Mouse (Mus musculus) hindbrain, embryonic 12.5 days (tissue): Measurements from ENCODE around the gene Prdm11. TPM values are rescaled to one million over a fixed set of nuclear protein-coding genes. Genes with fewer than 3 reads are reported as not detected.

Source experiments
- ATAC-seq: fragments of 200-750 bp; cut with Nextera tagmentation; 2 replicates; pipeline ENCODE4 v1.8.0; 2017; ENCODE audit warnings: moderate TSS enrichment; ENCODE audit not compliant: low FRiP score
- H3K27ac ChIP-seq: fragments of 300-500 bp; sonication (generic); 2 replicates; pipeline ENCODE4 v1.5.1; 2016; ENCODE audit warnings: mild to moderate bottlenecking
- H3K27me3 ChIP-seq: fragments of 300-500 bp; sonication (generic); 2 replicates; pipeline ENCODE4 v1.6.1; 2016; ENCODE audit warnings: mild to moderate bottlenecking
- H3K36me3 ChIP-seq: fragments of 300-500 bp; sonication (generic); 2 replicates; pipeline ENCODE4 v1.6.1; 2016; ENCODE audit warnings: mild to moderate bottlenecking
- H3K4me1 ChIP-seq: fragments of 300-500 bp; sonication (generic); 2 replicates; pipeline ENCODE4 v1.6.1; 2016
- H3K4me2 ChIP-seq: fragments of 300-500 bp; sonication (generic); replicated peaks from 2 replicates; pipeline ENCODE4 v1.6.1; 2016; ENCODE audit warnings: mild to moderate bottlenecking
- H3K4me3 ChIP-seq: fragments of 300-500 bp; sonication (generic); 2 replicates; pipeline ENCODE4 v1.5.1; 2016; ENCODE audit warnings: mild to moderate bottlenecking
- H3K9ac ChIP-seq: fragments of 300-500 bp; sonication (generic); 2 replicates; pipeline ENCODE4 v1.6.1; 2016; ENCODE audit warnings: mild to moderate bottlenecking, moderate library complexity
- H3K9me3 ChIP-seq: fragments of 300-500 bp; sonication (generic); replicated peaks from 2 replicates; pipeline ENCODE4 v1.6.1; 2016; ENCODE audit warnings: mild to moderate bottlenecking
- WGBS: fragments of 180-500 bp; shearing (Covaris S2); methylation state at CpG from one replicate; pipeline ENCODE4 v1.1.7; 2016; 5-methylcytosine and 5-hydroxymethylcytosine counted together
- polyA plus RNA-seq: library from polyadenylated mRNA; unstranded; fragments of >200 nt; fragmentation: Nextera tagmentation; extraction: Ambion mirVana; gene quantifications from 2 replicates; pipeline ENCODE4 v1.2.1, GENCODE M21; 2016

Prdm11 gene
- polyA plus RNA-seq, 1 experiment from 2014 or later = 3.6 TPM

GRCm38 (mm10) chr2:92947981-92948698 is 97.8 kb downstream of the Prdm11 start:
- H3K27me3 ChIP-seq = peaks cover 11% of the 10 kb centered on the region; the same call in 1 of the 2 replicates
- H3K4me2 ChIP-seq = peak overlapping the region; percentile 34; the same call in 1 of the 2 replicates

GRCm38 (mm10) chr2:92945824-92946598 is 100.0 kb downstream of the Prdm11 start:
- Histone ChIP-seq H3K4me1 (peaks cover 27% of the 10 kb centered on the region), H3K4me3 (no peak overlapping the region), H3K4me2 (no peak overlapping the region), H3K27me3 (peaks cover 11% of the 10 kb centered on the region; the same call in 1 of the 2 replicates), H3K9me3 (no peaks in the 10 kb centered on the region), H3K27ac (no peak overlapping the region), H3K9ac (no peak overlapping the region), H3K36me3 (no peaks in the 10 kb centered on the region)
- no peak for ATAC-seq
- 87% methylated on average over 11 of the region's 11 CpGs for WGBS

More at GRCm38 (mm10) chr2:92947981-92948698, 97.8 kb downstream of the Prdm11 start:
- Histone ChIP-seq H3K36me3 (no peaks in the 10 kb centered on the region), H3K4me1 (peaks cover 23% of the 10 kb centered on the region), H3K9ac (no peak overlapping the region), H3K9me3 (no peaks in the 10 kb centered on the region), H3K27ac (peak overlapping the region; percentile 58), H3K4me3 (no peak overlapping the region)
- peak; percentile 63 for ATAC-seq
- WGBS = 6% methylated on average over 12 of the region's 12 CpGs

- H3K27me3 ChIP-seq = peaks cover 11% of the 10 kb centered on the region; the same call in 1 of the 2 replicates
- H3K9me3 ChIP-seq = no peaks in the 10 kb centered on the region
- no peak overlapping the region for H3K4me2 ChIP-seq
- WGBS = 91% methylated on average over 11 of the region's 11 CpGs
- H3K4me3 ChIP-seq = no peak overlapping the region
- no peak overlapping the region for H3K27ac ChIP-seq
- no peaks in the 10 kb centered on the region for H3K36me3 ChIP-seq
- H3K9ac ChIP-seq = no peak overlapping the region
- peaks cover 27% of the 10 kb centered on the region for H3K4me1 ChIP-seq
- no peak for ATAC-seq
Measured at GRCm38 (mm10) chr2:92945125-92945746, 100.7 kb downstream of the Prdm11 start.

GRCm38 (mm10) chr2:92944356-92944755 is 101.6 kb downstream of the Prdm11 start:
- 92% methylated on average over 3 of the region's 3 CpGs for WGBS
- peaks cover 11% of the 10 kb centered on the region; the same call in 1 of the 2 replicates for H3K27me3 ChIP-seq
- ATAC-seq = no peak

GRCm38 (mm10) chr2:92943406-92943805 is 102.6 kb downstream of the Prdm11 start:
- H3K4me1 ChIP-seq = peaks cover 16% of the 10 kb centered on the region
- no peak overlapping the region for H3K4me2 ChIP-seq
- 97% methylated on average over 3 of the region's 3 CpGs for WGBS
- ATAC-seq = no peak
- H3K9ac ChIP-seq = no peak overlapping the region
- H3K4me3 ChIP-seq = no peak overlapping the region
- H3K27me3 ChIP-seq = peaks cover 11% of the 10 kb centered on the region; the same call in 1 of the 2 replicates
- H3K9me3 ChIP-seq = no peaks in the 10 kb centered on the region
- no peaks in the 10 kb centered on the region for H3K36me3 ChIP-seq
- no peak overlapping the region for H3K27ac ChIP-seq

More at GRCm38 (mm10) chr2:92944356-92944755, 101.6 kb downstream of the Prdm11 start:
- H3K36me3 ChIP-seq = no peaks in the 10 kb centered on the region
- H3K9ac ChIP-seq = no peak overlapping the region
- H3K9me3 ChIP-seq = no peaks in the 10 kb centered on the region
- H3K4me3 ChIP-seq = no peak overlapping the region
- H3K27ac ChIP-seq = no peak overlapping the region
- H3K4me1 ChIP-seq = peaks cover 20% of the 10 kb centered on the region
- no peak overlapping the region for H3K4me2 ChIP-seq

- WGBS = 68% methylated on average over 3 of the region's 3 CpGs
- Histone ChIP-seq H3K9ac (no peak overlapping the region), H3K27me3 (peaks cover 7% of the 10 kb centered on the region; the same call in 1 of the 2 replicates), H3K27ac (no peak overlapping the region), H3K9me3 (no peaks in the 10 kb centered on the region), H3K36me3 (no peaks in the 10 kb centered on the region), H3K4me3 (no peak overlapping the region), H3K4me1 (0 out of 2 replicates have a peak, but pooled peaks cover 7% of the 10 kb centered on the region), H3K4me2 (no peak overlapping the region)
- no peak for ATAC-seq
Measured at GRCm38 (mm10) chr2:92941463-92941862, 104.5 kb downstream of the Prdm11 start.

GRCm38 (mm10) chr2:92940963-92941362 is 105.0 kb downstream of the Prdm11 start:
- Histone ChIP-seq H3K27ac (no peak overlapping the region), H3K4me1 (0 out of 2 replicates have a peak, but pooled peaks cover 8% of the 10 kb centered on the region), H3K9me3 (no peaks in the 10 kb centered on the region), H3K4me2 (no peak overlapping the region), H3K36me3 (no peaks in the 10 kb centered on the region), H3K9ac (no peak overlapping the region), H3K4me3 (no peak overlapping the region), H3K27me3 (peaks cover 3% of the 10 kb centered on the region; the same call in 1 of the 2 replicates)
- ATAC-seq = no peak
- WGBS = 79% methylated on average over 9 of the region's 9 CpGs

GRCm38 (mm10) chr2:92938827-92939226 is 107.1 kb downstream of the Prdm11 start:
- H3K36me3 ChIP-seq = no peaks in the 10 kb centered on the region
- no peak for ATAC-seq
- H3K27ac ChIP-seq = no peak overlapping the region
- H3K4me3 ChIP-seq = no peak overlapping the region
- no peaks in the 10 kb centered on the region for H3K9me3 ChIP-seq
- H3K27me3 ChIP-seq = no peaks in the 10 kb centered on the region
- no peak overlapping the region for H3K4me2 ChIP-seq
- peaks cover 22% of the 10 kb centered on the region for H3K4me1 ChIP-seq
- no peak overlapping the region for H3K9ac ChIP-seq
- 93% methylated on average over 7 of the region's 7 CpGs for WGBS

GRCm38 (mm10) chr2:92938063-92938462 is 107.9 kb downstream of the Prdm11 start:
- H3K4me1 ChIP-seq = peaks cover 24% of the 10 kb centered on the region
- 84% methylated on average over 5 of the region's 5 CpGs for WGBS
- H3K9me3 ChIP-seq = no peaks in the 10 kb centered on the region
- no peak for ATAC-seq
- no peaks in the 10 kb centered on the region for H3K36me3 ChIP-seq
- no peak overlapping the region for H3K4me2 ChIP-seq
- H3K27ac ChIP-seq = no peak overlapping the region
- H3K4me3 ChIP-seq = no peak overlapping the region
- no peak overlapping the region for H3K9ac ChIP-seq
- no peaks in the 10 kb centered on the region for H3K27me3 ChIP-seq

GRCm38 (mm10) chr2:92935483-92935882 is 110.5 kb downstream of the Prdm11 start:
- Histone ChIP-seq H3K36me3 (no peaks in the 10 kb centered on the region), H3K27me3 (no peaks in the 10 kb centered on the region), H3K4me3 (no peak overlapping the region), H3K27ac (no peak overlapping the region), H3K9ac (0 out of 2 replicates have a peak overlapping the region, but pooled peaks have one; percentile 27), H3K9me3 (no peaks in the 10 kb centered on the region), H3K4me1 (peaks cover 23% of the 10 kb centered on the region), H3K4me2 (no peak overlapping the region)
- ATAC-seq = no peak
- WGBS = 50% methylated on average over 3 of the region's 3 CpGs

- no peak overlapping the region for H3K9ac ChIP-seq
- 20% methylated on average over 10 of the region's 10 CpGs for WGBS
- H3K27me3 ChIP-seq = no peaks in the 10 kb centered on the region
- H3K4me1 ChIP-seq = peaks cover 23% of the 10 kb centered on the region
- H3K9me3 ChIP-seq = no peaks in the 10 kb centered on the region
- H3K36me3 ChIP-seq = no peaks in the 10 kb centered on the region
- no peak for ATAC-seq
- H3K4me2 ChIP-seq = 0 out of 2 replicates have a peak overlapping the region, but pooled peaks have one; percentile 4
- no peak overlapping the region for H3K4me3 ChIP-seq
- no peak overlapping the region for H3K27ac ChIP-seq
Measured at GRCm38 (mm10) chr2:92934312-92934982, 111.5 kb downstream of the Prdm11 start.
